Mouse (Mus musculus) heart, embryonic 14.5 days (tissue): ENCODE measurements around the gene Ptprn2. TPM values are rescaled to one million over a fixed set of nuclear protein-coding genes. Genes with fewer than 3 reads are reported as not detected.

ENCODE experiments used
- ATAC-seq: fragments of 200-750 bp; cut with Nextera tagmentation; 2 replicates; pipeline ENCODE4 v1.8.0; 2017; ENCODE audit warnings: low read depth, moderate TSS enrichment; ENCODE audit not compliant: insufficient number of reproducible peaks, insufficient read depth, low FRiP score
- H3K27ac ChIP-seq, 2 experiments: fragments of 200-500 bp in 1 of 2; fragments of 300-500 bp in 1 of 2; sonication (generic) in 1 of 2; replicated peaks in 1 of 2; 2 replicates each; pipeline ENCODE4 v1.5.1; 2012 to 2014; ENCODE audit warnings: low read depth in 2 of 2, low read length in 2 of 2, control low read depth in 1 of 2, mild to moderate bottlenecking in 1 of 2, mixed read lengths in 1 of 2; ENCODE audit not compliant: control insufficient read depth in 1 of 2, insufficient read depth in 1 of 2
- H3K27me3 ChIP-seq: fragments of 300-500 bp; sonication (generic); 2 replicates; pipeline ENCODE4 v1.6.1; 2014; ENCODE audit warnings: mild to moderate bottlenecking, low read length, control low read depth; ENCODE audit not compliant: control insufficient read depth, insufficient read depth
- H3K36me3 ChIP-seq: fragments of 300-500 bp; sonication (generic); 2 replicates; pipeline ENCODE4 v1.6.1; 2014; ENCODE audit warnings: mild to moderate bottlenecking, control low read depth, low read length, mixed read lengths; ENCODE audit not compliant: control insufficient read depth, insufficient read depth
- H3K4me1 ChIP-seq, 2 experiments: fragments of 200-500 bp in 1 of 2; fragments of 300-500 bp in 1 of 2; sonication (generic) in 1 of 2; 2 replicates each; pipeline ENCODE4 v1.6.1; 2012 to 2014; ENCODE audit warnings: low read length in 2 of 2, control low read depth in 1 of 2, mixed read lengths in 1 of 2; ENCODE audit not compliant: control insufficient read depth in 2 of 2, insufficient read depth in 2 of 2
- H3K4me2 ChIP-seq: fragments of 300-500 bp; sonication (generic); 2 replicates; pipeline ENCODE4 v1.6.1; 2014; ENCODE audit warnings: mild to moderate bottlenecking, low read length
- H3K4me3 ChIP-seq, 2 experiments: fragments of 200-500 bp in 1 of 2; fragments of 300-500 bp in 1 of 2; sonication (generic) in 1 of 2; 2 replicates each; pipeline ENCODE4 v1.5.1; 2012 to 2014; ENCODE audit warnings: low read length in 2 of 2, mild to moderate bottlenecking in 2 of 2, control low read depth in 1 of 2, low read depth in 1 of 2, moderate library complexity in 1 of 2; ENCODE audit not compliant: control insufficient read depth in 1 of 2, insufficient read depth in 1 of 2
- H3K9ac ChIP-seq: fragments of 300-500 bp; sonication (generic); 2 replicates; pipeline ENCODE4 v1.6.1; 2014; ENCODE audit warnings: mild to moderate bottlenecking, low read length
- H3K9me3 ChIP-seq: fragments of 300-500 bp; sonication (generic); 2 replicates; pipeline ENCODE4 v1.6.1; 2016; ENCODE audit warnings: low read length, control low read depth; ENCODE audit not compliant: control insufficient read depth
- WGBS: fragments of 180-500 bp; shearing (Covaris S2); extraction: QIAGEN DNeasy Blood & Tissue Kit; methylation state at CpG from one replicate; pipeline ENCODE4 v1.1.7; 2014; 5-methylcytosine and 5-hydroxymethylcytosine counted together
- polyA plus RNA-seq: library from polyadenylated mRNA; unstranded; fragments of >200 nt; fragmentation: Nextera tagmentation; extraction: Ambion mirVana; gene quantifications from 2 replicates; pipeline ENCODE4 v1.2.1, GENCODE M21; 2014

The Ptprn2 gene
- polyA plus RNA-seq, 1 experiment from 2014 or later, result 0.20 TPM

DNA sequence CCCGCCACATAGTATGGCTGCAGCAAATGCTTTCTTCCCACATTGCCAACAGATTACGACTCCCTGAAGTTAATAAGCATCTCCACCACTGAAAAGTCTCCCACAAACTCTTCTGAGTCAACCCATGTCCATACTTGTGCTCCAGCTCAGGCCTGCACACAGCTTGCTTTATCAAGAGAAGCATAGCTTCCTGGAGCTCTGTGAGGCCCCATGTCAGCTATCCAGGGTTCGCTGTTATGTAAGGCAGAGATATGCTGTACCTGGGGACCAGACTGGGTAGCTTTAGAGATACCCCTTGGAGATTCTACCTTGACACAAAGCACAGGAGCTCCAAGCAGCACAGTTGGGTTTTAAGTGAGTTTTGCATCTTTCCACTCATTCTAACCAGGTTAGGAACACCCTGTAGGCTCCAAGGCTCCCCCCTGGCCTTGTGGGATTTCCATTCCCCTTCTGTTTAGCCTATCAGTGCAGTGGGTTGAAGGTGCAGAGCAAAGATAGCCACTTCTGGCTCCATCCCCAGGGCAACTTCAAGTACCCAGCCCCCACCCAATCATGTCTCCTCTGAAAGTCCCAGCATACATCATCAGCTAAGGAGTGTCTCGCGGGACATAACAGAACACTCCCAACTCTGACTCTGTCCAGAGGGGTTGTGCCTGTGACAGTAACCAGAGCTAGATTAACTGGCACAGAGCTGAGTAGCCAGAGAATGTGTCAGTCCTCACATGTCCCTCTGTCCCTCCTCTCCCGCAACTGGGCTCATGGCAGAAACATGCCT is 572.9 kb downstream of the Ptprn2 start:
- Histone ChIP-seq H3K4me3 (no peak overlapping the region), H3K4me1 (peaks cover 17 to 25% of the 10 kb centered on the region in 2 experiments), H3K9ac (no peak overlapping the region), H3K36me3 (no peaks in the 10 kb centered on the region), H3K9me3 (no peaks in the 10 kb centered on the region), H3K4me2 (peak overlapping the region; percentile 49), H3K27ac (peak overlapping the region; percentile 65 to 68), H3K27me3 (no peaks in the 10 kb centered on the region)
- 45% methylated on average over 6 of the region's 6 CpGs for WGBS
- ATAC-seq, result peak; percentile 82

DNA sequence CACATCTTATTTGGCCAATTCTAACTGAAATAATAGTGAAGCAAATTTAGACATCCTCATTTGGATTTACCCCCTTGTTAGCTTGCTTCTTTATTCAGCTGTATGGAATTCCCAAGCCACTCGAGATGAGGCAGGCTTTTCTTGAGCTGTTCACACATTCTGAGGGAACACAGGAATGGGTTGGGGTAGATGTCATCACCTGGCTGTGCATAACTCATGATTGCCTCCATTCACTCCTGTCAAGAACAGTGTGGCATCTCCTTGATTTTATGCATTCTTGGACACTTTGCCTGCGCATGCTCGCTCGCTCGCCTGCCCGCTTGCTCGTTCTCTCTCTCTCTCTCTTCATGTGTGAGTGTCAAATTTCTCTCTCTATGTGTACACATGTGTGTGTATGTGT is 573.5 kb downstream of the Ptprn2 start:
- peak overlapping the region; percentile 58 to 68 for H3K27ac ChIP-seq
- H3K4me2 ChIP-seq, result peak overlapping the region; percentile 49
- no peaks in the 10 kb centered on the region for H3K9me3 ChIP-seq
- peaks cover 17 to 21% of the 10 kb centered on the region in 2 experiments for H3K4me1 ChIP-seq
- ATAC-seq, result peak; percentile 60; the same call in 1 of the 2 replicates
- H3K27me3 ChIP-seq, result no peaks in the 10 kb centered on the region
- H3K9ac ChIP-seq, result no peak overlapping the region
- H3K4me3 ChIP-seq, result no peak overlapping the region
- WGBS, result 21% methylated on average over 7 of the region's 7 CpGs
- H3K36me3 ChIP-seq, result no peaks in the 10 kb centered on the region

DNA sequence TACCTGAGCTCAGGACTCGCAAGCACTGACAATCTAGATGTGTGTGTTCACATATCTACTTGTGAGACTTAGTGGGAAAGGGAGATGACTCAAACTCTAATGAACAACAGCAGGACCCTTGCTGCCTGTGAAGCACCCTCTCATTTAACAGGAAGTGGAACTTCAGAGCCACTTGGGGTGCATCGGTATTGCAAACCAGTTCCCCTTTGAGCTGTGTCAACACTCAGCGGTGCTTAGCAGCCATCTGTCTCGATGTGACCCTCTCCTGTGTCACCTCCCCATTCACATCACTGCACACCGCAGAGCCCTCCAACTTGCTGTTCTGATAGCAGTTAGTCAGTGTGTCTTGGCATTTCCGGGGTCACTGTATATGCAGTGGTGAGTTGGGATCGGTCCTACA is 592.1 kb downstream of the Ptprn2 start:
- Histone ChIP-seq H3K4me2 (no peak overlapping the region), H3K9me3 (no peaks in the 10 kb centered on the region), H3K4me1 (peaks cover 0 to 5% of the 10 kb centered on the region in 2 experiments; a peak in 1 of 4 replicates), H3K27ac (no peak overlapping the region), H3K9ac (no peak overlapping the region), H3K36me3 (no peaks in the 10 kb centered on the region), H3K27me3 (no peaks in the 10 kb centered on the region), H3K4me3 (no peak overlapping the region)
- no peak for ATAC-seq
- 53% methylated on average over 7 of the region's 7 CpGs for WGBS

DNA sequence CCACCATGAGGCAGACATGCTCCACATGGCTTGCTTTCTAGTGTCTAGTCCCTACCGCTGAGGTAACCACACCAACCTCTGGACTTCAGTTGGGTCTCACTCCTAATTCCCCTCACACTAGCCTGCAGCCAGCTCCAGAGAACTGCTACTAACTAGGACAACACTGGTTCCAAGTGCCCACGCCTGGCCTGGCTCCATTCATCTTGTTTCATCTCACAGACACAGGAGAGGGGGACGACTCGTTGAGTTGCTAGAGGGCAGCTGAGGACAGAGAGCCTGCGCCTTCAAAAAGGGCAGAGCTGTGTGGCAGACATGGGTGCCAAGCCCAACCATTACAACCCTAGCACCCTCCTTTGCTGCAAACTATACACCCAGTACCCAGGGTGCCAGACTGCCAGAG is 593.4 kb downstream of the Ptprn2 start:
- 67% methylated on average over 5 of the region's 5 CpGs for WGBS
- Histone ChIP-seq H3K36me3 (no peaks in the 10 kb centered on the region), H3K9me3 (no peaks in the 10 kb centered on the region), H3K4me2 (no peak overlapping the region), H3K27me3 (no peaks in the 10 kb centered on the region), H3K4me3 (no peak overlapping the region), H3K9ac (no peak overlapping the region), H3K27ac (no peak overlapping the region), H3K4me1 (peaks cover 0 to 5% of the 10 kb centered on the region in 2 experiments; a peak in 1 of 4 replicates)
- ATAC-seq, result no peak

DNA sequence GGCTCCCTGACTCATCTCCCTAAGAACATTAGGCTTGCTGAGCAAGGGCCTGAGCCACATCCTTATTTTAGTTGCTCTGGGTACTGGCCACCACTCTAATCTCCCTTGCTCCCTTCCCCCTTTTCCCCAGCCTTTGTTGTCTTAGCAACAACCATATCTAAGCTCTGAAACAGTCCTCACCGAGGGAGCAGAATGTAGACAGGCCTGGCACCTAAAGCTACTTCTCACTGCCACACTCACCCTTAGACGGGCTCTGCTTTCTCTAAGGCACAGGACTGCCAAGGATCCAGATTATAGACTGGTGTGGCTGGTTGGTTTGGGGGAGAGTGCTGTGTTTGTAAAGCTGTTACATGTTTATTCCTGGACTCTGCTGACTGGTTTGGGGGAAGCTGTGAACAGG is 594.2 kb downstream of the Ptprn2 start:
- no peak overlapping the region for H3K9ac ChIP-seq
- H3K27ac ChIP-seq, result no peak overlapping the region
- peaks cover 0 to 5% of the 10 kb centered on the region in 2 experiments; a peak in 1 of 4 replicates for H3K4me1 ChIP-seq
- ATAC-seq, result no peak
- no peaks in the 10 kb centered on the region for H3K9me3 ChIP-seq
- H3K27me3 ChIP-seq, result no peaks in the 10 kb centered on the region
- no peak overlapping the region for H3K4me2 ChIP-seq
- no peak overlapping the region for H3K4me3 ChIP-seq
- 11% methylated on average over 2 of the region's 2 CpGs for WGBS
- H3K36me3 ChIP-seq, result no peaks in the 10 kb centered on the region

DNA sequence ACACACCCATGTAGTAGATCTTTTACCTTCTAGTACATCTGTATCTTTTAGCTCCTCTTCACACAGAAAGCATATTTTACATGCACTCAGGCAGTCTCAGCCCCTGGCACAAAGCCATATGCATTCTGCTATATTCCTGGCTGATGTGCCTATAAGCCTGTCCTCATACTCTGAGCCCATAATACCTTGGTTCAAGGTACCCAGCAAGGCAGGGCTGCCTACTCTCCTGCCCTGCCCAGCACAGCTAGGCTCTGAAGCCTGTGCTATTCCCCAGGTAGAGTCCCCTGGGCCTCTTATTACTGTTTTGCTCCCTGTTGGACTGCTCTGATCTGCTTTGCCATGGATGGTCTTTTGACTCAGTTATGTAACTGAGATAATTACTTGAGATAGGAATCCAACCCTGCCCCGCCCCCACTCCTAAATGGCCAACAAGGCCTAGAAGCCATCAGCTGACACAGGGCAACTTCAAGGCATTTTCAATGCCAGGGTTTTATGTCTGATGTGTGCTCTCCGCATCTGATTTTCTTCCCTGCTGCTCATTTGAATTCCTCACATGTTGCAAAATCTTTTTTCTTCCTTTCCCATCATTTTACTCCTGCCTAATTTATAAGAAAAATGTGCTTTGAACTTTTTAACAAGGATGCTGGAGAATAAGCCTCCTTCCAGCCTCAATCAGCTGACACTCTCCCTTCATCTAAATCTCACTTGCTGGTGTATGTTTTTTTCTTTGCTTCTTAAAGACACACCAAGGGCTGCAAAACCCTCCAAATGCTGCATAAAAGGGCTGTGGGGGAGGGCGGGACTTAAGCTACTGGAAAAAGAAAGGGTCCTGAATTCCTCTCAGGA is 598.6 kb downstream of the Ptprn2 start:
- H3K9ac ChIP-seq, result no peak overlapping the region
- no peak overlapping the region for H3K4me2 ChIP-seq
- H3K4me3 ChIP-seq, result no peak overlapping the region
- no peak for ATAC-seq
- no peaks in the 10 kb centered on the region for H3K36me3 ChIP-seq
- WGBS, result 79% methylated on average over 3 of the region's 3 CpGs
- H3K9me3 ChIP-seq, result no peaks in the 10 kb centered on the region
- no peaks in the 10 kb centered on the region for H3K27me3 ChIP-seq
- peaks cover 3 to 4% of the 10 kb centered on the region in 2 experiments; a peak in 2 of 4 replicates for H3K4me1 ChIP-seq
- H3K27ac ChIP-seq, result no peak overlapping the region

DNA sequence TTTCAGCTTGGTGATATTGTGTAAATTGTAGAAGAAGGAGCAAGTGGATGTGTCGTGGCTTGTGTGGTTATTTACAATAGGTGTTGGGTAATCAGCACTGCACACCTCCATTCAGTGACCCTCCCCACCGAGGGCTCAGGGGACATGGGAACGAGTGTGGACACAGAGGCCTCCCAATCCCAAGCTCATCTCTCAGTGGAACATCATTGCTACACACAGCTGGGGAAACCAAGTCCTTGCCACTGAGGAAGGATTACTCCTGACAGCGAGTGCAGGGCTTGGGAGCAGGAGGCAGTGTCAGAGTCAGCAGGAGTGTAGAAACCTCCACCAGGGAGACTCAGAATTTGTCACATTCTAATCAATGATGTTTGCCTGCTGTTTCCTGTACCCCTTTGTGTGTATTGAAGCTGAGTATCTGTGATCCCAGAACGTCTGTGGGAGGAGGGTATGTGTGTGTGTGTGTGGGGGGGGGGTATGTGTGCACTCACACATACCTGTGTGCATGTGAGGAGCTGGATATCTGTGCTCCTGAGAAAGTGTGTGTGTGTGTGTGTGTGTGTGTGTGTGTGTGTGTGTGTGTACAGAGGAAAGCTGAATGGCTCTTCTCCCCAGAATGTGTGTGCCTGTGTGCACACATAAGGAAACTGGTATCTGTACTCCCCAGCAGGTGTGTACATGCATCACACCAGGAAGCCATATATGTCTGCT is 599.3 kb downstream of the Ptprn2 start:
- Histone ChIP-seq H3K9ac (no peak overlapping the region), H3K27ac (no peak overlapping the region), H3K4me2 (no peak overlapping the region), H3K27me3 (no peaks in the 10 kb centered on the region), H3K4me1 (peaks cover under 1 to 4% of the 10 kb centered on the region in 2 experiments; a peak in 2 of 4 replicates), H3K9me3 (no peaks in the 10 kb centered on the region), H3K4me3 (no peak overlapping the region), H3K36me3 (no peaks in the 10 kb centered on the region)
- WGBS, result 56% methylated on average over 5 of the region's 5 CpGs
- no peak for ATAC-seq
